Mouse (Mus musculus) megakaryocyte, embryonic 14.5 days (primary cell): ENCODE measurements around the gene Arnt2. TPM values are rescaled to one million over a fixed set of nuclear protein-coding genes. Genes with fewer than 3 reads are reported as not detected.

Experiments used
- H3K27me3 ChIP-seq: replicated peaks from 2 replicates; pipeline ENCODE3; 2012; ENCODE audit warnings: inconsistent platforms
- H3K36me3 ChIP-seq: replicated peaks from 2 replicates; pipeline ENCODE3; 2012; ENCODE audit warnings: low read length, inconsistent platforms, mixed read lengths
- H3K4me1 ChIP-seq: 2 replicates; pipeline ENCODE4 v1.6.1; 2012; ENCODE audit warnings: inconsistent platforms
- H3K4me3 ChIP-seq: replicated peaks from 2 replicates; pipeline ENCODE3; 2012; ENCODE audit warnings: moderate library complexity, mild to moderate bottlenecking, inconsistent platforms
- H3K9me3 ChIP-seq: 2 replicates; pipeline ENCODE4 v1.6.1; 2012; ENCODE audit warnings: inconsistent platforms
- FLI1 ChIP-seq: IDR thresholded peaks from 2 replicates; pipeline ENCODE4 v1.6.1; 2012; ENCODE audit warnings: low read length, inconsistent platforms, mixed read lengths
- GATA1 ChIP-seq: IDR thresholded peaks from 3 replicates; pipeline ENCODE4 v1.6.1; 2012; ENCODE audit warnings: mixed read lengths, low read length, inconsistent platforms, borderline replicate concordance
- polyA plus RNA-seq: library from polyadenylated mRNA; stranded (reverse); fragments of >175 nt; gene quantifications from 2 replicates; pipeline ENCODE4 v1.2.3, GENCODE M21; 2012; ENCODE audit warnings: low replicate concordance; ENCODE audit not compliant: insufficient read depth

The Arnt2 gene
- polyA plus RNA-seq, result not detected in 2 replicates

DNA sequence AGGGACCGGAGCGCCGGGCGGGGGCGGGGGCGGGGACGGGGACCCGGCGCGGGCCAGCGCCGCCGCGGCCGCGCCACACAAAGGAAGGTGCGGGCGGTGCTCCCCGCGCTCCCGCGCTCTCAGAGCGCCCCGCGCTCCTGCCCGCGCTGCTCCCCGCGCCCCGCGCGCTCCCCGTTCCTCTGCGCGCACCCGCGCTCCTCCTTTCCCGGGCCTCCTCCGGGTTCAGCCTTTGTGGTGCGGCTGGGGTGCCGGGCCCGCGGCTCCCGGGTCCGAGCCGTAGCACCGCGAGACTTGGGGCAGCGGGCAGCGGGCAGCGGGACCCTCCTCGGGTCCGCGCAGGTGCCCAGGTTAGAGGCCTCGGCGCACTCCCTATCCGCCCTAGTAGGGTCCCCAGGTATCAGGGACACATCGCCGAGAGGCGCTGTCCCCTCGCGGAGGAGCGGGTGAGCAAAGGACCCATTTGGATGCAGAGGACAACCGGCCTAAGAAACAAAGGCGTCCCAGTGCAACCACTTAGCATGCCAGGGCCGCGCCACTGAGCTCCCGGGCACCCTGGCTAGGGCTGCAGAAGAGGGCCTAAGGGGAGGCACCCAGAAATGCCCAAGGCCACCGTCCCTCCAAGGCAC is at the start of gene Arnt2:
Arnt2 (minus strand) TSS at position 281 of the 626 bp plus-strand sequence.
- peak within 1 kb of the TSS; percentile 83 for H3K4me3 ChIP-seq
- H3K4me1 ChIP-seq, result peaks cover 3% of the 10 kb centered on the region; the same call in 1 of the 2 replicates
- TF ChIP-seq GATA1 (no peak), FLI1 (no peak)
- H3K36me3 ChIP-seq, result no peaks in the 10 kb centered on the region
- peaks cover 12% of the 10 kb centered on the region; the same call in 1 of the 2 replicates for H3K9me3 ChIP-seq
- peaks cover 52% of the 10 kb centered on the region for H3K27me3 ChIP-seq

DNA sequence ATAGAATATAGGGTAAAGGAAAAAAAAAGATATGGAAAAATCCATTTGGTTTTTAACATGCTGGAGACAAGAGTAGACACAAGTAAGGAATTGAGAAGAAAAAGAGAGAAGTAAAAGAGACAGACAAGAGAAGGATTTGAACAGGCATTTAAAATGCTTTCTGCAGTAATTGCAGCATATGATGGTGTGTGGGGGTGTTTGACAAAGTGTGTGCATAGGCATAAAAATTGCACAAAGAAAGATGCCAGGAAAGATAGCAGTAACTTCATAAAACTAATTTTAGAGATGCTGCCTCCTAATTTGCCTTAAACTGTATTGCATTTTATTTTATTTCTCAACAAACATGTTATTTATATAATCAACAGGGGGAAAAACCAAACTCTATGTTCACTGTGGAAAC is 41.7 kb upstream of the Arnt2 start:
- Histone ChIP-seq H3K27me3 (no peaks in the 10 kb centered on the region), H3K9me3 (no peaks in the 10 kb centered on the region), H3K4me3 (no peak overlapping the region), H3K4me1 (no peaks in the 10 kb centered on the region), H3K36me3 (no peaks in the 10 kb centered on the region)
- TF ChIP-seq FLI1, result no peak
- no peak for TF ChIP-seq GATA1

DNA sequence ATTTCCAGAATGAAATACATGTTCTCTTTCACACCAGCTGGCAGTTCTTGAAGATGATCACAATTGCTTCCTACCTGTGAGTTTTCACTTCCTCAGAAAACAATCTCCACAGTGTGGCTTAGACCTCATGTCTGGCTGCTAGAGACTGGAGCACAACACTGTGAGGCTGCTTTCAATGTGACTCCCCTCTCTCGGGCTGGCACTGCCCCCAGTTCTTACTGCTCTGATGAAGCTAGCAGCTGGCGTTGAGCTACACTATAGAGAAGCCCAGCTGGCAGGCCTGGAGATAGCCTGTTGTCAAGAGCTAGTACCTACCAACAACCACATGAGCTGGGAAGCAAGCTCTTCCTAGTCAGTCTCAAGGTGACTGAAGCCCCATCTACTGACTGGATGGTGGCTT is 39.1 kb upstream of the Arnt2 start:
- no peaks in the 10 kb centered on the region for H3K36me3 ChIP-seq
- H3K4me3 ChIP-seq, result no peak overlapping the region
- no peaks in the 10 kb centered on the region for H3K9me3 ChIP-seq
- H3K4me1 ChIP-seq, result no peaks in the 10 kb centered on the region
- TF ChIP-seq GATA1 (no peak), FLI1 (no peak)
- no peaks in the 10 kb centered on the region for H3K27me3 ChIP-seq

DNA sequence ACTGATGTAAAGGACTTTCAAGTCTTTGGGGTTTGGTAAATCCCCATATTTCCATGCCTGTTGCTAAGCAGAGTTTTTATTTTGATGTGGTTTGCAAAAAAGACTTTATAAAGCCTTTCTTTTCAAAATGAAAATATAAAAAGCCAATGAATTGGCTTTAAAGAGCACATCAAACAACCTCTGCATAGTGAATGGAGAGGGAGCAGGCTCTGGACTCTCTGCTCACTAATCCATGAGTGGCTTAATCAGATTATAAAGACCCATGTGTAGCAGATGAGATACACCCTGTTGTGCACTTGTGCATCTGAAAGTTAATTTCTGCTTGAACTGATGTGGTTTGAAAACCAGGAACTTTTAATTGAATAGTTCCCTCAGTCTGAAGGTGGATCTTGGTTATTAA is 38.5 kb upstream of the Arnt2 start:
- no peaks in the 10 kb centered on the region for H3K9me3 ChIP-seq
- H3K27me3 ChIP-seq, result no peaks in the 10 kb centered on the region
- H3K4me3 ChIP-seq, result no peak overlapping the region
- H3K4me1 ChIP-seq, result no peaks in the 10 kb centered on the region
- H3K36me3 ChIP-seq, result no peaks in the 10 kb centered on the region
- no peak for TF ChIP-seq GATA1

DNA sequence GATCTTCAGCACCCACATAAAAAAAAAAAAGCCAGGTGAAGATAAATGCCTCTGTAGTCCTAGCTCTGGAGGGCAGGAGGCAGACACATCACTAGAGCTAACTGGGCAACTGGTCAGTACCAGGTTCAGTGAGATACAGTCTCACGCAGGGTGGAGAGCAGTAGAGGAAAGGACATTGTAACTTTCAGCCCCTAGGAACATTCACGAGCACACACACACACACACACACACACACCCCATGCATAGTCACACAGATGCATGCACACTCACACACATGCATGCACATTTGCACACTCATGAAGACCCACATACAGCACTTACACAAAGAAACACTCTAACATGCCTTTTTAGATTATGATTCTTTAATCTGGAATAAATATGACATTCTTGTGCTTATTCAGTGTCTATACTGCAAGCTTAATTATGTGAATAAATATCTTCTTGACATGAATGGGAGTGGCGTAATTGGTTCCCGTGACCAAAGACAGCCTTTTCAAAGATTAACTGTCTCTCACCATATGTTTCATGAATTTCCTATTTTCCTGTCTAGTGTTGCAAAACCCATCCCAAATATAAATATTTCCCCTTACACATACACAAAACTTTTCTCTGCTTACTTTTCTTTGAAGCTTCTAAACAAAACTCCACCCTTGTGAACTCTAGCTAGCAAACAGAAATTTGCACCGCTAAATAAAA is 37.9 kb upstream of the Arnt2 start:
- Histone ChIP-seq H3K9me3 (no peaks in the 10 kb centered on the region), H3K4me3 (peak overlapping the region; percentile 14), H3K36me3 (no peaks in the 10 kb centered on the region), H3K4me1 (no peaks in the 10 kb centered on the region), H3K27me3 (no peaks in the 10 kb centered on the region)
- TF ChIP-seq FLI1, result no peak
- TF ChIP-seq GATA1, result no peak

DNA sequence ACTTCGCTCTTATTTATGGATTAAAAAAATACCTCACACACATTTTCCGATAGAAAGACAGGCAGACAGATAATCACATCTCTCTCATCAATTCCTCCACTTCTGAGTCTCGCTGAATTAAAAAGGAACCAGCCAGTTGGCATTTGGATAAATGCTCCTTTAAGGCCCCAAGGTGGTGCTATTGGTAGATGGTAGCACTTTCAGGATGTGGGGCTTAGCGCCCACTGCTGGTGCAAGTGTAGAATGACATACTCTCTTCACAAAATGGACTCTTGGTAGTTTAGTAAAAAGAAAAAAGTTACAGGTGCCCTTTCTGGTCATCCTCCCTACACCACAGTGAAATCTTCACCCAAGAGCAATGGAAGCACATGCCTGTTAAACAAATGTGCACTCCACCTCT is 37.1 kb upstream of the Arnt2 start:
- Histone ChIP-seq H3K4me1 (no peaks in the 10 kb centered on the region), H3K27me3 (no peaks in the 10 kb centered on the region), H3K4me3 (no peak overlapping the region), H3K36me3 (no peaks in the 10 kb centered on the region), H3K9me3 (no peaks in the 10 kb centered on the region)
- TF ChIP-seq FLI1, result no peak

DNA sequence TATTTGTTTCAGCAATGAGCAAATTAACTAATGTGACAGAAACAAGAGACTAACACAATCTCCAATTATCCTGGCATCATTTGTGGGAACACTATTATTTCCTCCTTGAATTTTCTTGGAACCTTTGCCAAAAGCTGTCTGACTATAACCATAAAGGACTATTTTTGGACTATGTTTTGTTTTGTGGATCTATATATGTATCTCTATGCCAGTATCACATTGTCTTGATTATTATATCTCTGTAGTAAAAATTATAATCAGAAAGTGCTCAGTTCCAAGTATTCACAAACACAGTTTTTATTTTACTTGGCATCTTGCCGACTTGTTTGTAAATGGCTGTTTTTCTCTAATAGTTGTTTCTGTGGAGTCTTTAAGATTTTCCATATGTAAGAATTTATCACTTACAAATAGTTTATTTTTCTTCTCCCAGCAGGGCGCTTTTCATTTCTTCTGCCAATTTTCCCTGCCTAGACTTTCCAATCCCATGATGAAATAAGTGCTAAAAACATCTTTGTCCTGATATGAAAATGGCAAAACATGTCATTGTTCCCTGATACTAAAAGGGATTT is 32.5 kb upstream of the Arnt2 start:
- H3K4me3 ChIP-seq, result no peak overlapping the region
- TF ChIP-seq GATA1 (no peak), FLI1 (no peak)

DNA sequence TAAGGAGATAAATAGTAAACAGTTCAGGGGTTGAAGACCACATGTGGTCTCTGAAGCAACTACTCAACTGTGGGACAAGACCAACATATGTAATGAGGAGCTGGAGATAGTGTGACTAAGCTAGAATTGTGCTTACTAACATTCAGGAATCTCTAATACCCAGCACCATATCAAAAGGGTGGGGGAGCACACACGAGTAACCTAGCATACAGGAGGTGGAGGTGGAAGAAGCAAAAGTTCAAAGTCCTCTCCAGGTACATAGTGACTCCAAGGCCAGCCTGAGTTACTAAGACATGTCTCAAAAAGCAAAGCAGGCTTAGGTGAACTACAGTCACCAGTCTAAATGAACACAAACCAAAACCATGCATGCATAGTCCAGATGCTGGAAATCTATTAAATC is 29.6 kb upstream of the Arnt2 start:
- Histone ChIP-seq H3K27me3 (no peaks in the 10 kb centered on the region), H3K4me3 (no peak overlapping the region), H3K4me1 (no peaks in the 10 kb centered on the region), H3K9me3 (no peaks in the 10 kb centered on the region), H3K36me3 (no peaks in the 10 kb centered on the region)
- TF ChIP-seq FLI1, result no peak
- no peak for TF ChIP-seq GATA1

More for the DNA sequence above, 32.5 kb upstream of the Arnt2 start:
- Histone ChIP-seq H3K27me3 (no peaks in the 10 kb centered on the region), H3K9me3 (no peaks in the 10 kb centered on the region), H3K36me3 (no peaks in the 10 kb centered on the region), H3K4me1 (no peaks in the 10 kb centered on the region)

DNA sequence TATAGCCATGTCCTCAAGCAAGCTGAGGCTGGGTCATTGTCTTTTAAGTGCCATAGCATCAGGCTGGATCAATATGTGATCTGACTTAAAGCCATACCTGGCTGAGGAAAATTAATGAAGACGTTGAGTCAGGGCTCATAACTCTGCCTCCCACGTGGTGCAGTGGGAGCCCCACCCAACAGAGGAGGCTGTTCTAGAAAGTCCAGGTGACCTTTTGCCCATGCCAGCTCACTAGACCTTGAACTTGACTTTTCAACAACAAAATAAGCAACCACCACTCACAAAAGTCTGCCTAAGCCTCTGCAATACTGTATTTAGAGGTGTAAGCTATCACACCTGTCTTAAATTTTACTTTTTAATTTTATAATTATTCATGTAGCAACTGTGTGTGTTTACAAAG is 24.9 kb upstream of the Arnt2 start:
- no peaks in the 10 kb centered on the region for H3K27me3 ChIP-seq
- no peaks in the 10 kb centered on the region for H3K36me3 ChIP-seq
- no peaks in the 10 kb centered on the region for H3K4me1 ChIP-seq
- no peaks in the 10 kb centered on the region for H3K9me3 ChIP-seq
- TF ChIP-seq FLI1, result no peak
- no peak for TF ChIP-seq GATA1
- no peak overlapping the region for H3K4me3 ChIP-seq

DNA sequence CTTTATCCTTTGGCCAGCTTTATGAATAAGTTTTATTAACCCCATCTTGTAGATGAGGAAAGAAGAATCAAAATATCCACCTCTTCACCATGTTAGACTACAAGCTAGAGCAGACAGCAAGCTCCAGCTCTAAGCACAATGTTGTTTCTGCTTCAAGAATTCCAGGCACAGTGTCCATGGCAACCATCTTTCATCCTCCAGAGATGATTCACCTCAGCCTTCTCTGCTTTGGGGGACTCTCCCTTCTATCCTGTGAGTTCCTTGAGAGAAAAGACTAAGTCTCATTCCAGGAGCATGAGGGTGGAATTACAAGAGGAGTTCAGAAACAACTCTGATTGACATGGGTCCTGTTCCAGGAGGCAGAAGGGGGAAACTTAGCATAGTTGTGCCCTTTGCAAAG is 22.2 kb upstream of the Arnt2 start:
- no peaks in the 10 kb centered on the region for H3K9me3 ChIP-seq

More for the DNA sequence above, 22.2 kb upstream of the Arnt2 start:
- Histone ChIP-seq H3K36me3 (no peaks in the 10 kb centered on the region), H3K4me3 (no peak overlapping the region), H3K4me1 (no peaks in the 10 kb centered on the region), H3K27me3 (no peaks in the 10 kb centered on the region)
- TF ChIP-seq GATA1 (no peak), FLI1 (no peak)
